Mouse (Mus musculus) CH12.LX (cell line): ENCODE measurements around the gene Txndc16.

Experiments
- CTCF ChIP-seq, 2 experiments: IDR thresholded peaks in 1 of 2; conservative IDR thresholded peaks in 1 of 2; 2 replicates each; pipeline ENCODE4 v1.5.1; 2011 to 2012; ENCODE audit warnings: low read depth in 2 of 2, low read length in 2 of 2, improper control_type of control experiment in 1 of 2, inconsistent platforms in 1 of 2, mild to moderate bottlenecking in 1 of 2, moderate library complexity in 1 of 2
- HCFC1 ChIP-seq: IDR thresholded peaks from 2 replicates; pipeline ENCODE4 v1.6.1; 2012; ENCODE audit warnings: low read depth, mild to moderate bottlenecking, inconsistent platforms, low read length, improper control_type of control experiment
- MYC ChIP-seq: IDR thresholded peaks from 2 replicates; pipeline ENCODE4 v1.6.1; 2011; ENCODE audit warnings: low read depth, mild to moderate bottlenecking, improper control_type of control experiment, low read length

GRCm38 (mm10) chr14:45251548-45252076 is 31.5 kb upstream of the Txndc16 start:
- no peak for TF ChIP-seq CTCF (conservative IDR thresholded peaks at IDR 0.05 in 1 of 2, IDR thresholded peaks at IDR 0.05 in 1 of 2; ENCODE audit: low read depth in 2 of 2, low read length in 2 of 2)
- TF ChIP-seq MYC, result no peak
- no peak for TF ChIP-seq HCFC1
